Mouse (Mus musculus) layer of hippocampus, adult 6 months (tissue): Measurements from ENCODE around the gene Cib3. TPM values are rescaled to one million over a fixed set of nuclear protein-coding genes. Genes with fewer than 3 reads are reported as not detected.

Experiments used
- long read RNA-seq, 2 experiments: library from polyadenylated mRNA; unstranded; transcript quantifications; one replicate each; pipeline ENCODE4 v2.0.0; 2019 to 2020
- polyA plus RNA-seq: library from polyadenylated mRNA; unstranded; fragments of <200 nt; fragmentation: Nextera tagmentation; gene quantifications from 2 replicates; pipeline ENCODE4 v1.2.3, GENCODE M21; 2021

The Cib3 gene
- not detected in 2 replicates for polyA plus RNA-seq
- long read RNA-seq, experiment 1 = 0 reads
- long read RNA-seq, experiment 2 = 0 reads

DNA sequence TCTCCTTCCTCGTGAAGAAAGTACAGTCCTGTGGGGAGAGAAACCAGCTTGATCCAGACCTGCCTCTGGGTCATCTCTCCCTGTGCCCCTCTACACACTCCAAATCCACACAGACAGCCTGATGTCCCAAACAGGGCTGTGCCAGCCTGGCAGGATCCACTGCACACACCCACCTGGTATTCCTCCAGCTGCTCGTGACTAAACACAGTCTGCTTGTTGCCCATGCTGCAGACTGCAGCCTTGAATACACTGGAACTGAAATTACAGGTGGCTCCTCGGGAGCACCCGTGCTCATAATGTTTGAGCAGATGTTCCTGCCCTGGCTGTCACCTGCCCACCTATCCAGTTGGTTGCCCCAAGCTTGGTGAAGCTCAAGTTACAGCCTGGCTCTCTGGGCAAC, at the start of gene Cib3:
Cib3 (minus strand) TSS at position 87 of the 400 bp plus-strand sequence.

DNA sequence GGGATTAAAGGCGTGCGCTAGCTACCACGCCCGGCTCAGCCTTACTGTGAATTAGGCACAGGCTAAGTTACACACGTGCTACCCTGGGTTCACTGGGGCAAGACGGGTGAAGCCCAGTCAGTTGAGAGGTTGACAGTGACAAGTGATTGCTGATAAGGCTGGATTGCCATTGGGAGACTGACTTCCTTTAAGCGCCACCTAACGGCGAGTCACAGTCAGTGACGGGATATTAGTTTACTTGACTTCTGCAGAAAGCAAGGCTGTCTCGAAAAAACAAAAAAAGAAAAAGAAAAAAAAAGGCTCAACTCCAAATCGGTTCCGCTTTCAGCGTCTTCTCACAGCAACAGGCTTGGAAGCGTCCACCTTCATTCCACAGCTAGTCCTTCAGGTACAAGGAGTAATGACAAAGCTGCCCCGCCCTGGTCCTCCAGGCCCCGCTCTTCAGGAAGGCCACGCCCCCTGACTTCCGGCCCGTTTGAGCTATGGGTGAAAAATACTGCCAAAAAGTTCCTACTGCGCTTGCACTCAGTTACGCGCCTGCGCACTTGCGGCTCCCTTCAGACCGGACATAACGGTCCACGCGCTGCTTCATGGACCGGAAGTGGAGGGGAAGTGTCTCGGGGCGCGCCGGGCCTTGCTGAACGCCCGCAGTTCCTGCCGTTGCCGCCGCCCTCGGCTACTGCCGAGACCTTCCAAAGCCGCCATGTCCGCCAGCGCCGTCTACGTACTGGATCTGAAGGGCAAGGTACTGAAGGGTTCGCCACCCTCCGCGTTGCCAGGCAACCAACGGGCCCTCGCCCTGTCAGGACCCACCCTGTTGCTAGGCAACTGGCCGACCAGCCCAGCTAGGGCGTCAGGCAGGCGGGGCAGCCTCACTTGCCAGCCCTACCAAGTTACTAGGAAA, 27.1 kb upstream of the Cib3 start, which contains the start of gene Ap1m1:
Ap1m1 (plus strand) TSS at position 520 of the 904 bp plus-strand sequence.

DNA sequence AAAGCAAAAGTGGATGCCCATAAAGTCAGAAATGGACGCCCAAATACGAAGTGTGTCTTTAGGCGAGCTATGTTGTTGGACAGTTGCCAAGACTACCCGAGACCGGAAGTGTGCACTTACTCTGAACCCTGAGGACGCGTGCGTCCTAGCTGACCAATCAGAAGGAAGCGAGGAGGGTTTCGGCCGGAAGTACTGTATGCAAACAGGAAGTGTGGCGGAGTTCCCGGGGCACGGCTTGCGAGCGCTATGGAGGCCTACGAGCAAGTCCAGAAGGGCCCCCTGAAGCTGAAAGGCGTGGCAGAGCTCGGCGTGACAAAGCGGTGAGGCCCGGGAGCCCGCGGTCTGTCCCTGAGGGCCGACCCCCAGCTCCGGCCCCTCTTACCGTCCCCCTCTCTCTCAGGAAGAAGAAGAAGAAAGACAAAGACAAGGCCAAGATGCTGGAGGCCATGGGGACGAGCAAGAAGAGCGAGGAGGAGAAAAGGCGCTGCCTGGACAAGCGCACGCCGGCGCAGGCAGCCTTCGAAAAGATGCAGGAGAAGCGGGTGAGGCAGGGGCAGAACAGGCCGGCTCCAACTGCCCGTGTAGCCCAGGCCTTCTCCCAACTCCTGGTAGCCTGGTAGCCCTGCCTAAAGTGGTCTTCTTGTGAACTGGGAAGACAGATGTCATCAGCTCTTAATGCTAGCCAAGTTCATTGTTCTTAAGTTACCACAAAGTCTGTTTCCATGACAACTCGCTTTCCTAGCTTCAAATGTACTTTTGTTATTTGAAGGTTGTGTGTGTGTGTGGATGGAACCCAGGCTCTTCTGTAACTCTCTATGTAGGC, 7.1 kb upstream of the Cib3 start, which contains the start of gene Fam32a:
Fam32a (plus strand) TSS at position 190 of the 823 bp plus-strand sequence.

DNA sequence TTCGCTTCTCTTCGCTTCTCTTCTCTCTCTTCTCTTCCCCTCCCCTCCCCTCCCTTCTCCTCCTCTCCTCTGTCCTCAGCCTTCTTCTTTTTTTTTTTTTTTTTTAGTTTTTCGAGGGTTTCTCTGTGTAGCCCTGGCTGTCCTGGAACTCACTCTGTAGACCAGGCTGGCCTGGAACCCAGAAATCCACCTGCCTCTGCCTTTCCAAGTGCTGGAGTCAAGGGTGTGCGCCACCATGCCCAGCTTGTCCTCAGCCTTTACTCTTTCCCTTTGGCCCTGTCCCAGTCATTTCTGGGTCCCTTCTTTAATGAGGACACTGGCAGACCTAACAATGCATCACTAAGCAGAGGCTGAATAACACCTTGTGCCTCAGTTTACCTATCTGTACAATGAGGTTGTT, 899 bp upstream of the Cib3 start, which contains the start of gene Gm11034:
Gm11034 (minus strand) TSS at position 101 of the 400 bp plus-strand sequence.

DNA sequence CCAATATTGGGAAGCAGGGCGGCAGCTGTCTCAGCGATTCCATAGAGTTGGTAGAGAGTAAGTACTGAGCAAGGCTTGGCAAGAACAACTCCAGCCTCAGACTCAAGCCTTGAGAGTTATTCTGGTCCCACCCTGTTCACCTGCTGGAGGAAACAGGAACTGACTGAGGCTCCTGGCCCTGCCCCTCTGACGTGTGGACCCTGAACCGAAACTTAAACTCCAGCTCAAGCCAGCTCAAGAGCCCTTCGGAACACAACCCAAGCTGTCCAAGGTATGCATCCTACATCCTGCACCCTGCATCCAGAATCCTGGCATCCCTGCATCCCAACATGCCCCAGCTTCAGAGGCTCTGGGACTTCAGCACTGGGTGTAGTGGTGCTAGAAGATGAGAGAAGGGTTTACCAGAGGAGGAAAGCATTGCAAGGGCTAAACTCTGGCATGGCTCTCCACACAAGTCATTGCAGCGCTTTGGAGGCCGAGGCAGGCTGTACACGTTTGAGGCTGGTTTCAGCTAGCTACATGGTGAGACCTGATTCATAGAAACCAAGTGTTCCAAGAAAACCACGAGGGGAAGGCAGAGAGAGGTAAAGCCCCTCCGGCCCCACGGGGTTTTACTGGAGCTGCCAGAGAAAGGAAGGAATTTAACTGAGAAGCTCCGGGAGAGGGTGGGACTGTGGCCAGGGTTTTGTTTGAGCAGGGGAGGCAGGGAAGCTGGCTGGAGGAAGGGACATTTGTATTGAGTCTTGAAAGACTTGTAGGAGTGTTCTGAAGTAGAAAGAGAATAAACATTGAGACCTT, 23.0 kb downstream of the Cib3 start, which contains the start of gene Hsh2d:
Hsh2d (plus strand) TSS at position 222 of the 798 bp plus-strand sequence.

DNA sequence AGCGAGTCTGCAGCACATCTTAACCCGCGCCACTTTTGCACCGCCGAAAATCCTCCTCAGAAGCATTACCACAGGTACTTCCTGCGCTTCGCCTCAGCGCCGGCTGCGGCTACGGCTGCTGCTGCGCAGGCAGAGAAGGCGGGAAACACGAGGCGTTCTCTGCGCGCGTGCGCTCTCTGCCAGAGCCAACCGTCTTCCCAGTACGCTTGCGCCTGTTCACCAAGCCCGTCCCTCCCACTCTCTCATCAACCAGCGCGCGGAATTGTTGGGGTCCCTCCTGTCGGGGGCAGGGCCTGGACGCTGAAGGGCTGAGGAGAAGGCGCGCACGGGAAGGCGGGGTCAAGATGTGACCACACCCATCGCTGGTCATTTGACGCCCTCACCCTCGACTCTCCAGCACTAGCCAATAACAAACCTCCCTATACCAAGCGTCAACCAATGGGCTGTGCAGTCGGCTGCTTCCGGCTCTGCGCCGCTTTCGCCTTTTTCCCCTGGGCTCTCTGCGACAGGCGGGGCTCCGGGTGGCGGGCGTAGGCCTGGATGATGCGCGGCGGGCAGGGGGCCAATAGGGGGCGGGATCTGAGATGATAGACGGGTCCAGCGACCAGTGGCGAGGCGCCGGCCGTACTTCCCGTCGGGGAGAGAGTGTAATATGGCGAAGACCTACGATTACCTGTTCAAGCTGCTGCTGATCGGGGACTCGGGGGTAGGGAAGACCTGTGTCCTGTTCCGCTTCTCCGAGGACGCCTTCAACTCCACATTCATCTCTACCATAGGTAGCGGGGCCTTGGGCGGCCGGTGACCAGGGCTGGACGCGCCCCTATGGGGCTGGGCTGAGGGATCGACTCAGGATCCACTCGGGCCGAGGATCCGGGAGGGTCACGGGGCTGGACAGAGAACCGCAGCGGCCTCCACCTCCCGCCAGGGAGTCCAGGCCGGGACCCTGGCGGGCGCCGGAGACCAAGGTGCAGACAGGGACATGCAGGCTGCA, 51.6 kb downstream of the Cib3 start, which contains the start of gene Rab8a:
Rab8a (plus strand) TSS at position 494 of the 991 bp plus-strand sequence.

Other genes starting within 250 kb of the Cib3 start
- 0.30 TPM in 1 of 2 replicates, not detected in the other for gene Cyp4f18, start 203.2 kb downstream of the Cib3 start, polyA plus RNA-seq
- not detected in 2 replicates for gene Olfr372, start 171.6 kb downstream of the Cib3 start, polyA plus RNA-seq
- not detected in 2 replicates for gene Olfr373, start 129.7 kb downstream of the Cib3 start, polyA plus RNA-seq
- gene Olfr374, start 105.8 kb downstream of the Cib3 start, polyA plus RNA-seq = not detected in 2 replicates
- gene Tpm4, start 77.9 kb downstream of the Cib3 start, polyA plus RNA-seq = 25.5 and 26.8 TPM in 2 replicates
- gene Rab8a, start 51.6 kb downstream of the Cib3 start, polyA plus RNA-seq = 50.2 and 54.8 TPM in 2 replicates
- not detected in 2 replicates for gene Hsh2d, start 23.2 kb downstream of the Cib3 start, polyA plus RNA-seq
- not detected in 2 replicates for gene Gm11034, start 799 bp upstream of the Cib3 start, polyA plus RNA-seq
- gene Fam32a, start 6.9 kb upstream of the Cib3 start, polyA plus RNA-seq = 54.1 and 54.6 TPM in 2 replicates
- 92.6 and 104 TPM in 2 replicates for gene Ap1m1, start 27.2 kb upstream of the Cib3 start, polyA plus RNA-seq
- gene Gm10282, start 92.4 kb upstream of the Cib3 start, polyA plus RNA-seq = 8.9 and 9.6 TPM in 2 replicates
- gene Klf2, start 106.2 kb upstream of the Cib3 start, polyA plus RNA-seq = 0.63 and 0.69 TPM in 2 replicates
- 18.8 and 19.3 TPM in 2 replicates for gene Eps15l1, start 208.6 kb upstream of the Cib3 start, polyA plus RNA-seq
- 1.4 and 1.8 TPM in 2 replicates for gene Calr3, start 231.0 kb upstream of the Cib3 start, polyA plus RNA-seq
- 6.5 and 6.7 TPM in 2 replicates for gene 1700030K09Rik, start 231.0 kb upstream of the Cib3 start, polyA plus RNA-seq